Mouse (Mus musculus) 3T3-L1 (cell line): ENCODE measurements around the gene Tk1.
"Not testable (repeated sequence)": the region's sequence is repeated elsewhere in the genome, so short reads cannot be mapped to it uniquely, and the experiment has no call there.

ENCODE experiments used
- DNase-seq: peaks from one replicate; pipeline ENCODE4 v3.0.0-alpha.2; 2015; ENCODE audit warnings: low read depth, low spot score

Gene Tk1

DNA sequence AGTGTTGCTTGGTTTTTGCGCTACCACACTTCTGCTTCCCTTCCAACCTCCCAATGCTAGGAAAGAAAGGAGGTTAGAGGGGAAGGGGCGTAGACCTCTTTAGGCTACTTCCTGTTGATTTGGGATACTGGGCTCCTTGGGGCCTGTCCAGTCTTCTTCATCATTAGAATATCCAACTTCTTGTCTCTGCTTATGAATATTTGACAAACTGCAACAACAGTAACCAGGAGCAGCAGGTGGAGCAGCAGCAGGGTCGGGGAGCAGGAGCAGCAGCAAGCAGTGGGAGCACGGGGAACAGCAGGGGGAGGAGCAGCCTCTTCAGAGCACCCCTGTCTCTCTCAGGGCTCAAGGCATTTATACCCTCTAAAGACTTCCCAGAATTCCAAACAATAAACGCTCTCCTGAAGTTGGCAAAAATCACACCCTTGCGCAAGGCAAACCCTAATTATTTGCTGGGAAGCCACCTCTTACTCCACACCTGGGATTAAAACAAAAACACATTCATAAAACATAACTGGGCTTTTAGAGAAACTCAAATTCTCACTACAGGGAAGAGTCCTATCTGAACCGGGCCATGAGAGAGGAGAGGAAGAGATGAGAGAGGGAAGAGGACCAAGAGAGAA, 21.8 kb upstream of the Tk1 start:
- DNase-seq, result no peak

DNA sequence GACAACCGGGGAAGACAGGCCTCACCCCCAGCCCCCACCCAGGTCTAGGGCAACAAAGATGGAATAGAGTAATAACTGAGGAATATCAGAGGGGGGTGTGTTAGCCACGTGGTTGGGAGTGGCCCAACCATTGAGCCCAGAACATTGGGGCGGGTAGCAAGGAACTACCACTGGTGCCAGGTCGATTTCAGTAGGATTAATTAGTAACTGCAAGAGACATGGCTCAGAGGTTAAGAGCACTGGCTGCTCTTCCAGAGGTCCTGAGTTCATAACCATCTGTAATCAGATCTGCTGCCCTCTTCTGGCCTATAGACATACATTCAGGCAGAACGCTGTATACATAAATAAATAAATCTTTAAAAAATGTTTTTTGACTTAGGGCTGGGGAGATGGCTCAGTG, 20.7 kb upstream of the Tk1 start:
- peak; percentile 78 for DNase-seq

GRCm38 (mm10) chr11:117845651-117846050, 19.8 kb upstream of the Tk1 start:
- DNase-seq, result no peak

DNA sequence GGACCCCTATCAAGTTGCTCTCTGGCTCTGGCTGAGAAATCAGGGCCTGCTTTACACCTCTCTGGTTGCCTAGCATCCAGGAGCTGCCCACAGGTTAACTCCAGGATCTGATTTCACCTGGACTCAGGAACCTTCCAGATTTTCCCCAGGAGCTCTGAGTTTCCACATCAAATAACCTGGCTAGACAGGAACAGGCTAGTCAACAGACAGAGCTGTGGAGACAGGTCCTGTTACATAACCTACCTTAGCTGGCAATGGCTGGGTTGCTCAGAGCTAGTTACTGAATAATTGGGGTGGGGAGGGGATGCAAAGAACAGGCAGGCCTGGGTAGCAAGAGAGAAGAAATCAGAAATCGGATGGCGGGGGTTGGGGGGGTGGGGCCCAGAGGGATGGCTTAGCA, 19.1 kb upstream of the Tk1 start:
- DNase-seq, result no peak

DNA sequence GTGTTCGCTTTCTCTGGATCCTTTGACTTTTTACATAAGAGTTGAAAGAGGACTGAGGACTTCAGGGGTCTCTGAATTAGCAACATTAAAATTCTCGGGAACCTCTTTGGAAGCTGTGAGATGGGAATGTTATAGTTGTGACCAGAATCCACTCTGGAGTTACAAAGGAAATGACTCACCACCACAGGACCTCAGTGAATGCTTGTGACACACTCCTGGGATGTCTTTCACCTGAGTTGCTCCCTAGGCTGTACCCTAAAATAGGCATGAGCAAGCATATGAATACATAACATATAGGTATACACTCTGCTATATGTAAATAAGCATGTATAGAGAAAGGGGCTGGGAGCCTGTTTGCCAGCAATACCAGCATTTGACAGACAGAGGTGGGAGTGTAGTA, 17.5 kb upstream of the Tk1 start:
- peak; percentile 76 for DNase-seq

GRCm38 (mm10) chr11:117840910-117841309, 15.0 kb upstream of the Tk1 start:
- no peak for DNase-seq

GRCm38 (mm10) chr11:117839021-117839420, 13.1 kb upstream of the Tk1 start:
- DNase-seq, result no peak

- DNase-seq, result no peak
These were observed 12.7 kb upstream of the Tk1 start for GRCm38 (mm10) chr11:117838572-117838971.

DNA sequence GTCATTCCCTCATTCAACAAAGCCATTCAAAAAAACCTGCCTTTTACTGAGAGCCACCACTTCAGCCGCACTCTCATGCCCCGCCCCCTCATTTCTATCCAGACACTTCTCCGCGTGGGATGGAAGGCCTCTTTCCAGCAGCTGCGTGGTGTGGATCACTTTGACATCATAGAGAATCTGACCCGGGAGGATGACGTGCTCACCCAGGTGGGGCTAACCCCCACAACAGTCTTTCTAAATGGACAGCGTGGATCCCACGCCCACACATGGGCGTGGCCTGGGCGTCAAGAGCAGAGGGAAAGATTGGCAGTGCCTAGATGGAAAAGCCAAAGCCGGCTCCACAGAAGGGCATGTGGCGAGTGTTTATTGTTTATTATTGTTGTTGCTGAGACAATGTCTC, 10.4 kb upstream of the Tk1 start:
- DNase-seq, result no peak

DNA sequence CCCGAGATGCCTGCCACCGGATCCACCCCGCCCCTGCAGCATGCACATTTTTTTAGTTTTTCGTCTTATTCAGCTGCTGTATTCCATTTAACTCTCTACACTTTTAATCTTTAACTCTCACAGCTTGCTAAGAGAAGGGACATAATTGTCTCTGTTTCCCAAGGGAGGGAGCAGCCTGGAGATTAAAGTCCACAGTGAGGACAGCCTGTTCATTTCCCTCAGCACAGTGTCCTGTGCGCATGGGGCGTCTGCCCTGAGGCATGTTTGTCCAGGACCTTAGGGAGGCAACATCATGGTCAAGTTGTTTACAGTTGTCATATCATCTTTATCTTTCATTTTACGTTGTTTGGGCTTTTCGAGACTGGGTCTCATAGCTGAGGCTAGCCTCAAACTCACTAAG, 8.2 kb upstream of the Tk1 start:
- DNase-seq, result no peak

DNA sequence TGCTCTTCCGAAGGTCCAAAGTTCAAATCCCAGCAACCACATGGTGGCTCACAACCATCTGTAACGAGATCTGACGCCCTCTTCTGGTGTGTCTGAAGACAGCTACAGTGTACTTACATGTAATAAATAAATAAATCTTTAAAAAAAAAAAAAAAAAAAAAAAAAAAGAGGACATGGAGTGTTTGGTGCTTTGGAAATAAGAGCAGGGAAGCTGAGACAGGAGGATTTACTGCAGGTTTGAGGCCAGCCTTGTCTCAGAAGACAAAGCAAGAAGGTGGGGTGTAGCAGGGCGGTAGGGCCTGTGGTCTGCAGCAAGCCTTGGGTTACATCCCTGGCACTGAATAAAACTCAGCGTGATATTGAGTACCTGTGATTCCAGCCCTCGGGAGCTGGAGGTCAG, 7.6 kb upstream of the Tk1 start:
- DNase-seq, result not testable (repeated sequence)

GRCm38 (mm10) chr11:117832086-117832969, 6.4 kb upstream of the Tk1 start:
- peak; percentile 61 for DNase-seq

DNA sequence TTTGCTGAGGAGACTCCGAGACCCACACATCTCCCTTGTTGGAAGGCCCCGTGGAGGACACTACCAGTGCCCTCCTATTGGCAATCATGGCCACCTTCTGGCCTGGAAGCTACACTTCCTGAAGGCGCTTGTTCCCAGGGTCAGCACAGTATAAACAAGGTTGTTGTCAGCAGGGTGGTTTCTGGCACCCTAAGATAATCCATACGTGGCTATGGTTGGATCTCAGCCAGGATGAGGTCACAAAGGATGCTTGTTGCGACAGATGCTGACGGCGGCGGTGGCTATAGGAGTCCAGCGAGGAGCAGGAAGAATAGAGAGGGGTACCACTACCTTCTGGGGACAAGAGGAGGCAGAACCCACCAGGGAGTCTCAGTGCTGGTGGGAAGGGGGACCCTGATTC, 4.5 kb upstream of the Tk1 start:
- DNase-seq, result no peak

- DNase-seq, result peak; percentile 50
These were observed 3.9 kb upstream of the Tk1 start for GRCm38 (mm10) chr11:117829671-117830215.

- DNase-seq, result peak; percentile 74
These were observed 3.2 kb upstream of the Tk1 start for GRCm38 (mm10) chr11:117828888-117829604.

DNA sequence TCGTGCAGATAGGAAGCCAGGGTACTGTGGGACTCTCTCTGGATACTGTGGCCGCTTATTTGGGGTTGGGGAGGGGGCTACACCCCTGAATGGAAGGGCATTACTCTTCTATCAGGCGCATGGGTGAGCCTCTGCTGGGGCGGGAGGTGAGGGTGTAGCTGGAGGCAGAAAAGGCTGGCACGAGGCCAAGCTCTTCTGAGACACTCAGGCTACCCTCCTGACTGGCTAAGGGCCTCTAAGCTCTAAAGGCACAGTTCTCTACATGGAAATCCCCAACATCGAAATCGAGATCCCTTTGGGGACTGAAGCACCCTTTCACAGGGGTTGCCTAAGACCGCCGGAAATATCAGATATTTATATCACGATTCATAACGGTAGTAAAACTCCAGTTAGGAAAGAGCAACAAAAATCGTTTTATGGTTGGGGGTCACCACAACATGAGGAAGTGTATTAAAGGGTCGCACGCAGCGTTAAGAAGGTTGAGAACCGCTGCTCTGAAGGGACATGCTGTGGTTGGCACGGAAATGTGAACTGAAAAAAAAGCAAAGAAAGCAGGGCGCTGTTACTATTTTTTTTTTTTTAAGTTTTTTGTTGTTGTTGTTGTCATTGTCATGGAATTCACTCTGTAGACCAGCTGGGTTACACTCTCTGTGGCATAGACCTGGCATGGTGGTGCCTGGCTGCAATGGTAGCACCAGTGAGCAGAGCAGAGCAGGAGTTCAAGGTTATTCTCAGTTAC, 2.4 kb upstream of the Tk1 start:
- peak; percentile 67 for DNase-seq

GRCm38 (mm10) chr11:117827386-117827785, 1.5 kb upstream of the Tk1 start:
- no peak for DNase-seq

GRCm38 (mm10) chr11:117826916-117827315, 1.0 kb upstream of the Tk1 start:
- no peak for DNase-seq

- peak; percentile 85 for DNase-seq
These were observed 272 bp upstream of the Tk1 start for GRCm38 (mm10) chr11:117826164-117826563.

GRCm38 (mm10) chr11:117824060-117824969, 1.6 kb downstream of the Tk1 start:
- peak; percentile 94 for DNase-seq
